In genomic region chr8:4167918-4168317, GRCm38 (mm10) we compare ENCODE assay signal across 21 mouse cellular contexts. TPM values are rescaled to one million over a fixed set of nuclear protein-coding genes. Genes with fewer than 3 reads are reported as not detected.
DNase-seq lines count a peak whose midpoint lies in the region; ATAC-seq and TF ChIP-seq lines count a peak whose summit lies in the region.
"Had no signal": no experiment of that assay in that cellular context is flagged by ENCODE, and none has a peak within 500 bp of the region (broad histone marks: within the 10 kb centered on the region; RNA-seq: fewer than 3 reads in every experiment).

No protein-coding gene starts in this region.

- no peak overlapping the region for H3K4me3 ChIP-seq in forebrain, embryonic 13.5 days
- H3K4me3 ChIP-seq in forebrain, embryonic 11.5 days (ENCODE audit: low read depth, low read length): no peak overlapping the region
- peak overlapping the region; percentile 95 for H3K4me3 ChIP-seq in testis, adult 2 months (ENCODE audit: control insufficient read depth, low read depth, low read length)
- H3K4me3 ChIP-seq in midbrain, embryonic 13.5 days (replicated peaks): peak overlapping the region; percentile 91
- no peak overlapping the region for H3K4me3 ChIP-seq in kidney, embryonic 16.5 days (ENCODE audit: low read length)

- H3K27me3 ChIP-seq in forebrain, embryonic 13.5 days: no peaks in the 10 kb centered on the region
- no peaks in the 10 kb centered on the region for H3K27me3 ChIP-seq in forebrain, embryonic 11.5 days (ENCODE audit: control insufficient read depth, insufficient read depth, low read length)
- no peaks in the 10 kb centered on the region for H3K27me3 ChIP-seq in testis, adult 2 months (ENCODE audit: control insufficient read depth, insufficient read depth, low read length)
- H3K27me3 ChIP-seq in midbrain, embryonic 13.5 days: no peaks in the 10 kb centered on the region
- no peaks in the 10 kb centered on the region for H3K27me3 ChIP-seq in kidney, embryonic 16.5 days (ENCODE audit: insufficient read depth, low read length)
- H3K27me3 ChIP-seq: embryonic facial prominence, embryonic 13.5 days; liver, embryonic 13.5 days had no signal

- H3K4me1 ChIP-seq in forebrain, embryonic 13.5 days: peaks cover 31% of the 10 kb centered on the region
- 0 out of 2 replicates have a peak, but pooled peaks cover 2% of the 10 kb centered on the region for H3K4me1 ChIP-seq in forebrain, embryonic 11.5 days (replicated peaks; ENCODE audit: control insufficient read depth, insufficient read depth, low read length)
- peaks cover 5% of the 10 kb centered on the region for H3K4me1 ChIP-seq in testis, adult 2 months (ENCODE audit: control insufficient read depth, insufficient read depth, low read length)
- peaks cover 42% of the 10 kb centered on the region for H3K4me1 ChIP-seq in midbrain, embryonic 13.5 days (replicated peaks)
- H3K4me1 ChIP-seq in kidney, embryonic 16.5 days (ENCODE audit: insufficient read depth, low read length): peaks cover 15% of the 10 kb centered on the region; the same call in 1 of the 2 replicates

- no peak for TF ChIP-seq POLR2A in testis, adult 2 months (IDR thresholded peaks at IDR 0.05; ENCODE audit: control insufficient read depth, low read depth, low read length)

- 92% methylated on average over 1 of the region's 1 CpGs for WGBS in forebrain, embryonic 13.5 days
- WGBS in forebrain, embryonic 11.5 days: 100% methylated on average over 1 of the region's 1 CpGs
- WGBS in midbrain, embryonic 13.5 days: 87% methylated on average over 1 of the region's 1 CpGs
- WGBS in kidney, embryonic 16.5 days: 97% methylated on average over 1 of the region's 1 CpGs

- H3K9ac ChIP-seq in forebrain, embryonic 13.5 days: no peak overlapping the region
- H3K9ac ChIP-seq in forebrain, embryonic 11.5 days (ENCODE audit: low read length): no peak overlapping the region
- H3K9ac ChIP-seq in midbrain, embryonic 13.5 days (replicated peaks): no peak overlapping the region
- H3K9ac ChIP-seq in kidney, embryonic 16.5 days (replicated peaks; ENCODE audit: low read length): no peak overlapping the region

- peak overlapping the region; percentile 76 for H3K4me2 ChIP-seq in forebrain, embryonic 13.5 days
- no peak overlapping the region for H3K4me2 ChIP-seq in forebrain, embryonic 11.5 days (ENCODE audit: low read depth, low read length, severe bottlenecking)
- peak overlapping the region; percentile 69 for H3K4me2 ChIP-seq in midbrain, embryonic 13.5 days (replicated peaks)
- no peak overlapping the region for H3K4me2 ChIP-seq in kidney, embryonic 16.5 days (replicated peaks; ENCODE audit: low read depth, low read length)

- H3K9me3 ChIP-seq in forebrain, embryonic 13.5 days (replicated peaks): no peaks in the 10 kb centered on the region
- no peaks in the 10 kb centered on the region for H3K9me3 ChIP-seq in forebrain, embryonic 11.5 days (ENCODE audit: control insufficient read depth, low read length)
- no peaks in the 10 kb centered on the region for H3K9me3 ChIP-seq in midbrain, embryonic 13.5 days
- no peaks in the 10 kb centered on the region for H3K9me3 ChIP-seq in kidney, embryonic 16.5 days (ENCODE audit: low read length)
- H3K9me3 ChIP-seq: embryonic facial prominence, embryonic 13.5 days; G1E; liver, embryonic 13.5 days had no signal

- DNase-seq in forebrain, embryonic 11.5 days (ENCODE audit: low spot score): no peak
- no peak for DNase-seq in testis, postnatal 14 days (ENCODE audit: low spot score)
- DNase-seq in thymus, postnatal 36 days: no peak
- DNase-seq: gastrocnemius, adult 2 months; kidney, postnatal 10 days; layer of hippocampus, adult 9-11 months; liver, embryonic 13.5 days had no signal

- H3K36me3 ChIP-seq in forebrain, embryonic 13.5 days (ENCODE audit: poor library complexity, severe bottlenecking): 0 out of 2 replicates have a peak, but pooled peaks cover 5% of the 10 kb centered on the region
- no peaks in the 10 kb centered on the region for H3K36me3 ChIP-seq in forebrain, embryonic 11.5 days (ENCODE audit: control insufficient read depth, insufficient read depth, low read length)
- no peaks in the 10 kb centered on the region for H3K36me3 ChIP-seq in testis, adult 2 months (ENCODE audit: control insufficient read depth, insufficient read depth, low read length)
- H3K36me3 ChIP-seq in midbrain, embryonic 13.5 days: peaks cover 14% of the 10 kb centered on the region
- H3K36me3 ChIP-seq in kidney, embryonic 16.5 days (ENCODE audit: insufficient read depth, low read length): no peaks in the 10 kb centered on the region
- H3K36me3 ChIP-seq: G1E; liver, embryonic 13.5 days had no signal

- no peak overlapping the region for H3K27ac ChIP-seq in forebrain, embryonic 13.5 days
- H3K27ac ChIP-seq in forebrain, embryonic 11.5 days (ENCODE audit: low read depth, low read length): no peak overlapping the region
- peak overlapping the region; percentile 10 for H3K27ac ChIP-seq in testis, adult 2 months (ENCODE audit: control insufficient read depth, insufficient read depth, low read depth, low read length)
- no peak overlapping the region for H3K27ac ChIP-seq in midbrain, embryonic 13.5 days
- H3K27ac ChIP-seq in kidney, embryonic 16.5 days (ENCODE audit: low read length): no peak overlapping the region
- H3K27ac ChIP-seq: embryonic facial prominence, embryonic 13.5 days; gastrocnemius, adult 2 months; liver, embryonic 13.5 days had no signal

- no peak for ATAC-seq in forebrain, embryonic 13.5 days
- ATAC-seq in forebrain, embryonic 11.5 days (replicated peaks; ENCODE audit: low FRiP score): no peak
- no peak for ATAC-seq in midbrain, embryonic 13.5 days
- no peak for ATAC-seq in kidney, embryonic 16.5 days (ENCODE audit: low FRiP score, low TSS enrichment)
- ATAC-seq in granulocyte monocyte progenitor cell, adult 5-6 weeks (replicated peaks; ENCODE audit: poor library complexity, severe bottlenecking): no peak
- ATAC-seq: intestine, postnatal 0 days had no signal

- TF ChIP-seq CTCF in testis, adult 2 months (IDR thresholded peaks at IDR 0.05; ENCODE audit: control insufficient read depth, insufficient read depth, insufficient replicate concordance, low read depth, low read length): no peak

RNA-seq across cellular contexts. Expression of gene Evi5l, which starts 1.6 kb away (rescaled TPM):
- 57.7 and 62.7 TPM in 2 replicates for polyA plus RNA-seq in forebrain, embryonic 13.5 days (2015; fragmentation: Nextera tagmentation; extraction: Ambion mirVana)
- polyA plus RNA-seq in forebrain, embryonic 11.5 days (2014; fragmentation: Nextera tagmentation; extraction: Ambion mirVana): 32.6 and 32.8 TPM in 2 replicates
- polyA plus RNA-seq in testis, adult 2 months (2012; rRNA removed): 123 and 181 TPM in 2 replicates
- polyA plus RNA-seq in midbrain, embryonic 13.5 days (2015; fragmentation: Nextera tagmentation; extraction: Ambion mirVana): 91.4 and 92.5 TPM in 2 replicates
- polyA plus RNA-seq in kidney, embryonic 16.5 days (2015; fragmentation: Nextera tagmentation; extraction: Ambion mirVana): 27.6 and 30.3 TPM in 2 replicates
- total RNA-seq in granulocyte monocyte progenitor cell, adult 5-6 weeks (2014; fragmentation: Nextera tagmentation): 4.4 and 10.5 TPM in 2 replicates
- 4.1 and 9.4 TPM in 2 replicates for total RNA-seq in granulocyte monocyte progenitor cell, adult 5-6 weeks (2017)

RNA-seq across cellular contexts. Expression of gene Cd209g, which starts 34.0 kb away (rescaled TPM):
- not detected in 2 replicates for polyA plus RNA-seq in forebrain, embryonic 13.5 days (2015; fragmentation: Nextera tagmentation; extraction: Ambion mirVana)
- polyA plus RNA-seq in forebrain, embryonic 11.5 days (2014; fragmentation: Nextera tagmentation; extraction: Ambion mirVana): not detected in 2 replicates
- polyA plus RNA-seq in testis, adult 2 months (2012; rRNA removed): 0.28 and 0.73 TPM in 2 replicates
- polyA plus RNA-seq in midbrain, embryonic 13.5 days (2015; fragmentation: Nextera tagmentation; extraction: Ambion mirVana): not detected in 2 replicates
- polyA plus RNA-seq in kidney, embryonic 16.5 days (2015; fragmentation: Nextera tagmentation; extraction: Ambion mirVana): not detected in 2 replicates
- not detected in 2 replicates for total RNA-seq in granulocyte monocyte progenitor cell, adult 5-6 weeks (2014; fragmentation: Nextera tagmentation)
- not detected in 2 replicates for total RNA-seq in granulocyte monocyte progenitor cell, adult 5-6 weeks (2017)
- total RNA-seq: heart, postnatal 25 days; left cerebral cortex, postnatal 25 days; megakaryocyte, adult 5-6 weeks had no signal
- polyA plus RNA-seq: brain, embryonic 14.5 days; embryonic facial prominence, embryonic 13.5 days; G1E; intestine, postnatal 0 days; liver, embryonic 13.5 days; lung, embryonic 16.5 days; stomach, embryonic 14.5 days had no signal

RNA-seq across cellular contexts. Expression of gene Prr36, which starts 49.3 kb away (rescaled TPM):
- 33.2 and 36.0 TPM in 2 replicates for polyA plus RNA-seq in forebrain, embryonic 13.5 days (2015; fragmentation: Nextera tagmentation; extraction: Ambion mirVana)
- 42.8 and 47.3 TPM in 2 replicates for polyA plus RNA-seq in forebrain, embryonic 11.5 days (2014; fragmentation: Nextera tagmentation; extraction: Ambion mirVana)
- polyA plus RNA-seq in testis, adult 2 months (2012; rRNA removed): 0.16 and 0.83 TPM in 2 replicates
- polyA plus RNA-seq in midbrain, embryonic 13.5 days (2015; fragmentation: Nextera tagmentation; extraction: Ambion mirVana): 44.2 and 52.1 TPM in 2 replicates
- 4.7 TPM in 2 replicates for polyA plus RNA-seq in kidney, embryonic 16.5 days (2015; fragmentation: Nextera tagmentation; extraction: Ambion mirVana)
- 0.68 and 0.80 TPM in 2 replicates for total RNA-seq in granulocyte monocyte progenitor cell, adult 5-6 weeks (2014; fragmentation: Nextera tagmentation)
- total RNA-seq in granulocyte monocyte progenitor cell, adult 5-6 weeks (2017): under 0.01 TPM in 1 of 2 replicates, not detected in the other
- total RNA-seq: gastrocnemius, adult 2 months; heart, postnatal 25 days had no signal

RNA-seq across cellular contexts. Expression of gene Lrrc8e, which starts 58.7 kb away (rescaled TPM):
- 0.14 TPM in 1 of 2 replicates, not detected in the other for polyA plus RNA-seq in forebrain, embryonic 13.5 days (2015; fragmentation: Nextera tagmentation; extraction: Ambion mirVana)
- polyA plus RNA-seq in forebrain, embryonic 11.5 days (2014; fragmentation: Nextera tagmentation; extraction: Ambion mirVana): 0.20 and 0.21 TPM in 2 replicates
- polyA plus RNA-seq in testis, adult 2 months (2012; rRNA removed): 0.16 and 0.40 TPM in 2 replicates
- polyA plus RNA-seq in midbrain, embryonic 13.5 days (2015; fragmentation: Nextera tagmentation; extraction: Ambion mirVana): 0.17 TPM in 1 of 2 replicates, not detected in the other
- polyA plus RNA-seq in kidney, embryonic 16.5 days (2015; fragmentation: Nextera tagmentation; extraction: Ambion mirVana): 1.4 and 1.6 TPM in 2 replicates
- total RNA-seq in granulocyte monocyte progenitor cell, adult 5-6 weeks (2014; fragmentation: Nextera tagmentation): not detected in 2 replicates
- total RNA-seq in granulocyte monocyte progenitor cell, adult 5-6 weeks (2017): not detected in 2 replicates
- total RNA-seq: gastrocnemius, adult 2 months; left cerebral cortex, postnatal 25 days; megakaryocyte, adult 5-6 weeks had no signal
- polyA plus RNA-seq: brain, embryonic 14.5 days had no signal

Comparison
In these comparisons a context has a peak if more than half of its experiments do, and no peak if none do; other contexts are left out.
1. H3K4me2 ChIP-seq: peak in forebrain, embryonic 13.5 days (single experiment) and midbrain, embryonic 13.5 days (single experiment); none in forebrain, embryonic 11.5 days (single experiment) and kidney, embryonic 16.5 days (single experiment).
2. H3K4me3 ChIP-seq: peak in testis, adult 2 months (single experiment) and midbrain, embryonic 13.5 days (single experiment); none in forebrain, embryonic 13.5 days (single experiment), forebrain, embryonic 11.5 days (single experiment) and kidney, embryonic 16.5 days (single experiment).